Comparison of ENCODE assay signal across 8 mouse cellular contexts in genomic region chr1:89968111-89968851, GRCm38 (mm10). TPM values are rescaled to one million over a fixed set of nuclear protein-coding genes. Genes with fewer than 3 reads are reported as not detected.
DNase-seq lines count a peak whose midpoint lies in the region; ATAC-seq lines count a peak whose summit lies in the region.

No protein-coding gene starts in this region.

- peak overlapping the region; percentile 97 for H3K4me2 ChIP-seq in forebrain, embryonic 12.5 days
- H3K4me2 ChIP-seq in intestine, embryonic 14.5 days (ENCODE audit: low read length) = peak overlapping the region; percentile 97
- H3K4me2 ChIP-seq in liver, embryonic 13.5 days = peak overlapping the region; percentile 64

- no peak overlapping the region for H3K27ac ChIP-seq in forebrain, embryonic 12.5 days
- no peak overlapping the region for H3K27ac ChIP-seq in intestine, embryonic 14.5 days (ENCODE audit: low read depth)
- H3K27ac ChIP-seq in liver, embryonic 13.5 days = no peak overlapping the region

- H3K27me3 ChIP-seq in forebrain, embryonic 12.5 days = peaks cover 96% of the 10 kb centered on the region
- H3K27me3 ChIP-seq in intestine, embryonic 14.5 days (replicated peaks; ENCODE audit: control insufficient read depth, insufficient read depth, low read length) = peaks cover 48% of the 10 kb centered on the region
- peaks cover 51% of the 10 kb centered on the region for H3K27me3 ChIP-seq in liver, embryonic 13.5 days

- peak overlapping the region; percentile 71 for H3K4me3 ChIP-seq in forebrain, embryonic 12.5 days (replicated peaks)
- H3K4me3 ChIP-seq in intestine, embryonic 14.5 days (ENCODE audit: low read depth, low read length) = peak overlapping the region; percentile 56
- H3K4me3 ChIP-seq in liver, embryonic 13.5 days (replicated peaks) = peak overlapping the region; percentile 47

- peak overlapping the region; percentile 59 for H3K9ac ChIP-seq in forebrain, embryonic 12.5 days
- H3K9ac ChIP-seq in intestine, embryonic 14.5 days (ENCODE audit: low read length) = peak overlapping the region; percentile 45
- no peak overlapping the region for H3K9ac ChIP-seq in liver, embryonic 13.5 days

- peaks cover 18% of the 10 kb centered on the region for H3K4me1 ChIP-seq in forebrain, embryonic 12.5 days
- no peaks in the 10 kb centered on the region for H3K4me1 ChIP-seq in intestine, embryonic 14.5 days (replicated peaks; ENCODE audit: control insufficient read depth, insufficient read depth, low read length)
- H3K4me1 ChIP-seq in liver, embryonic 13.5 days (replicated peaks) = peaks cover 7% of the 10 kb centered on the region; the same call in 1 of the 2 replicates

- H3K36me3 ChIP-seq in forebrain, embryonic 12.5 days (replicated peaks) = no peaks in the 10 kb centered on the region
- H3K36me3 ChIP-seq in intestine, embryonic 14.5 days (ENCODE audit: control insufficient read depth, insufficient read depth, low read length) = no peaks in the 10 kb centered on the region
- no peaks in the 10 kb centered on the region for H3K36me3 ChIP-seq in liver, embryonic 13.5 days

- no peaks in the 10 kb centered on the region for H3K9me3 ChIP-seq in forebrain, embryonic 12.5 days
- no peaks in the 10 kb centered on the region for H3K9me3 ChIP-seq in intestine, embryonic 14.5 days (ENCODE audit: control insufficient read depth, low read length)
- H3K9me3 ChIP-seq in liver, embryonic 13.5 days (replicated peaks) = no peaks in the 10 kb centered on the region

- DNase-seq in heart, adult 11 months = peak; percentile 80
- DNase-seq in heart, adult 8-10 months (ENCODE audit: low spot score) = no peak
- peak; percentile 12 to 14 for DNase-seq in adrenal gland, postnatal 36 days
- DNase-seq in intestine, embryonic 14.5 days (ENCODE audit: low spot score) = peak; percentile 68
- DNase-seq in liver, embryonic 13.5 days = no peak
- DNase-seq in right cerebral cortex, postnatal 36 days (ENCODE audit: low spot score in 2 of 2) = peak; percentile 49 to 50
- DNase-seq in lung, postnatal 10 days = no peak

- ATAC-seq in forebrain, embryonic 12.5 days (ENCODE audit: low FRiP score) = peak; percentile 41; the same call in 1 of the 2 replicates
- ATAC-seq in intestine, embryonic 14.5 days (replicated peaks; ENCODE audit: low FRiP score, low TSS enrichment, low read depth) = peak; percentile 64; the same call in 1 of the 2 replicates
- no peak for ATAC-seq in liver, embryonic 13.5 days (ENCODE audit: low read depth)

- under 1% methylated on average over 95 of the region's 95 CpGs for WGBS in forebrain, embryonic 12.5 days
- 1% methylated on average over 94 of the region's 95 CpGs for WGBS in intestine, embryonic 14.5 days
- WGBS in liver, embryonic 13.5 days (ENCODE audit: insufficient replicate concordance) = 2% methylated on average over 89 of the region's 95 CpGs

RNA-seq across cellular contexts. Expression of gene Gbx2, which starts 37.3 kb away (rescaled TPM):
- under 1 TPM in 1 of 4 experiments, not detected in 3; 0.22 TPM for total RNA-seq in heart, adult 8-10 months (2022)
- total RNA-seq in adrenal gland, postnatal 36 days (2021) = not detected
- polyA plus RNA-seq in forebrain, embryonic 12.5 days (2016; fragmentation: Nextera tagmentation; extraction: Ambion mirVana) = 26.9 and 28.0 TPM in 2 replicates
- polyA plus RNA-seq in intestine, embryonic 14.5 days (2014; fragmentation: Nextera tagmentation; extraction: Ambion mirVana) = 0.20 TPM in 1 of 2 replicates, not detected in the other
- 1.1 and 1.5 TPM in 2 replicates for polyA plus RNA-seq in liver, embryonic 13.5 days (2015; fragmentation: Nextera tagmentation; extraction: Ambion mirVana)

RNA-seq across cellular contexts. Expression of gene Asb18, which starts 46.2 kb away (rescaled TPM):
- 10 to 100 TPM; 16.3 to 27.3 (median 23.7) TPM for total RNA-seq in heart, adult 8-10 months (2022)
- not detected for total RNA-seq in adrenal gland, postnatal 36 days (2021)
- polyA plus RNA-seq in forebrain, embryonic 12.5 days (2016; fragmentation: Nextera tagmentation; extraction: Ambion mirVana) = 0.17 and 0.44 TPM in 2 replicates
- polyA plus RNA-seq in intestine, embryonic 14.5 days (2014; fragmentation: Nextera tagmentation; extraction: Ambion mirVana) = not detected in 2 replicates
- polyA plus RNA-seq in liver, embryonic 13.5 days (2015; fragmentation: Nextera tagmentation; extraction: Ambion mirVana) = not detected in 2 replicates

Comparison
In these comparisons a context has a peak if more than half of its experiments do, and no peak if none do; other contexts are left out.
1. DNase-seq: peak in heart, adult 11 months (single experiment), adrenal gland, postnatal 36 days (2 of 2), intestine, embryonic 14.5 days (single experiment) and right cerebral cortex, postnatal 36 days (2 of 2); none in heart, adult 8-10 months (single experiment), liver, embryonic 13.5 days (single experiment) and lung, postnatal 10 days (single experiment).
2. RNA of gene Gbx2, which starts 37.3 kb away (polyA plus RNA-seq): 26.9 to 28.0 TPM in forebrain, embryonic 12.5 days; 1.1 to 1.5 TPM in liver, embryonic 13.5 days and 0.20 TPM in intestine, embryonic 14.5 days; every median in the first group is over 10 times any median in the second.
3. Peak in every context shown above with its lines, with median percentiles within 50 percentile points of each other: H3K4me2 ChIP-seq and H3K4me3 ChIP-seq.